Mouse (Mus musculus) CD4-positive naive resting alpha-beta T cell, adult 76 days (primary cell): ENCODE data around the gene Lbr. TPM values are rescaled to one million over a fixed set of nuclear protein-coding genes. Genes with fewer than 3 reads are reported as not detected.

Experiments used
- total RNA-seq: library from RNA; stranded (reverse); gene quantifications from one replicate; pipeline ENCODE4 v1.2.4, GENCODE M21; 2023

Gene Lbr
- 233 TPM for total RNA-seq

DNA sequence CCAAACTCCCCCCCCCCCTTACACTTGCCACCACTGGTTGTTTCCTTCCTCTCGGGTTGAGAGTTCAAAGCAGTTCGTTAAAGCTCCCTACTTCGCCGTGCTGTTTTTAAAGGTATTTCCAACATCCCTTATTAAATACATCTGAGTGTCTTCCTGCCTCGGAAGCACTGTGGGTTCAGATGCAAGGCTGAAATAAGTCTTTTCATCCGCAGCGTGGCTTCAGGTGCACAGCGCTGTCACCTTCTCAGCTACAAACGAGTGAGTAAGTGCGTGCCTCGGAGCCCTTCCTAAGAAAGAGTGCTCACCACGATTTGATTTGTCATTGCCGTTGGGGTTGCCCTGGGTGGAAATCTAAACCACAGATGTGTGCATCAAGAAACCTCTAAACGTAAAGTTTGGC is at the start of gene Lbr:
Gene Lbr (minus strand): TSS at position 266 of the 400 bp plus-strand sequence.

Other genes with a start within 250 kb of the Lbr start
- 0.21 TPM for gene Enah, start 176.9 kb upstream of the Lbr start, total RNA-seq